Mouse (Mus musculus): ENCODE results near the gene Stt3b. TPM values are rescaled to one million over a fixed set of nuclear protein-coding genes. Genes with fewer than 3 reads are reported as not detected.
A peak's percentile ranks its signal among the peaks of the same experiment; 100 is the strongest.

Stt3b gene
- polyA plus RNA-seq (2012), result 1.1 and 1.9 TPM in 2 replicates

GRCm38 (mm10) chr9:115310346-115311222 is at the start of gene Stt3b:
Gene Stt3b, minus strand, starts transcription at chr9:115310421.
- TF ChIP-seq GATA1 (IDR thresholded peaks at IDR 0.05; ENCODE audit: low read length) (no peak), TAL1 (IDR thresholded peaks at IDR 0.05; ENCODE audit: low read length) (no peak)
- Histone ChIP-seq H3K4me1 (ENCODE audit: control insufficient read depth) (peaks cover 47% of the 10 kb centered on the region), H3K4me3 (replicated peaks) (peak within 1 kb of the TSS; percentile 97), H3K27me3 (ENCODE audit: control insufficient read depth) (no peaks in the 10 kb centered on the region), H3K36me3 (ENCODE audit: control insufficient read depth) (peaks cover 9% of the 10 kb centered on the region), H3K9me3 (ENCODE audit: control insufficient read depth, low read length) (no peaks in the 10 kb centered on the region)

- no peak for TF ChIP-seq TAL1 (IDR thresholded peaks at IDR 0.05; ENCODE audit: low read length)
- TF ChIP-seq GATA1 (IDR thresholded peaks at IDR 0.05; ENCODE audit: low read length), result no peak
These were observed 48.2 kb upstream of the Stt3b start for GRCm38 (mm10) chr9:115358421-115358820.

DNA sequence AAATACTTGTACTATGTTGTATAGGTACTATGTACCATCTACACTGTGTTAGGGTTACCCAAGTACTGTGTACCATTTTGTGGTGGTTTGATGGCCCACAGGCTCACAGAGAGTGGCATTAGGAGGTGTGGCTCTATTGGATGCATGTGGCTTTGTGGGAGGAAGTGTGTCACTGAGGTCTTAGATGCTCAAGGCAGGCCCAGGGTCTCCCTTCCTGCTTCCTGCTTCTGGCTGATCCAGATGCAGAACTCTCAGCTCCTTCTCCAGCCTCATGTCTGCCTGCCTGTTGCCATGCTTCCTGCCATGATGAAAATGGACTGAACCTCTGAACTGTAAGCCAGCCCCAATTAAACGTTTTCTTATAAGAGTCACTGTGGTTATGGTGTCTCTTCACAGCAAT is 47.8 kb upstream of the Stt3b start:
- Histone ChIP-seq H3K36me3 (ENCODE audit: control insufficient read depth) (no peaks in the 10 kb centered on the region), H3K4me1 (ENCODE audit: control insufficient read depth) (peaks cover 3% of the 10 kb centered on the region; the same call in 1 of the 2 replicates), H3K4me3 (replicated peaks) (no peak overlapping the region), H3K27me3 (ENCODE audit: control insufficient read depth) (no peaks in the 10 kb centered on the region), H3K9me3 (ENCODE audit: control insufficient read depth, low read length) (no peaks in the 10 kb centered on the region)
- no peak for TF ChIP-seq GATA1 (IDR thresholded peaks at IDR 0.05; ENCODE audit: low read length)
- no peak for TF ChIP-seq TAL1 (IDR thresholded peaks at IDR 0.05; ENCODE audit: low read length)

More at GRCm38 (mm10) chr9:115358421-115358820, 48.2 kb upstream of the Stt3b start:
- Histone ChIP-seq H3K27me3 (ENCODE audit: control insufficient read depth) (no peaks in the 10 kb centered on the region), H3K9me3 (ENCODE audit: control insufficient read depth, low read length) (no peaks in the 10 kb centered on the region), H3K36me3 (ENCODE audit: control insufficient read depth) (no peaks in the 10 kb centered on the region), H3K4me3 (replicated peaks) (no peak overlapping the region), H3K4me1 (ENCODE audit: control insufficient read depth) (peaks cover 3% of the 10 kb centered on the region; the same call in 1 of the 2 replicates)

DNA sequence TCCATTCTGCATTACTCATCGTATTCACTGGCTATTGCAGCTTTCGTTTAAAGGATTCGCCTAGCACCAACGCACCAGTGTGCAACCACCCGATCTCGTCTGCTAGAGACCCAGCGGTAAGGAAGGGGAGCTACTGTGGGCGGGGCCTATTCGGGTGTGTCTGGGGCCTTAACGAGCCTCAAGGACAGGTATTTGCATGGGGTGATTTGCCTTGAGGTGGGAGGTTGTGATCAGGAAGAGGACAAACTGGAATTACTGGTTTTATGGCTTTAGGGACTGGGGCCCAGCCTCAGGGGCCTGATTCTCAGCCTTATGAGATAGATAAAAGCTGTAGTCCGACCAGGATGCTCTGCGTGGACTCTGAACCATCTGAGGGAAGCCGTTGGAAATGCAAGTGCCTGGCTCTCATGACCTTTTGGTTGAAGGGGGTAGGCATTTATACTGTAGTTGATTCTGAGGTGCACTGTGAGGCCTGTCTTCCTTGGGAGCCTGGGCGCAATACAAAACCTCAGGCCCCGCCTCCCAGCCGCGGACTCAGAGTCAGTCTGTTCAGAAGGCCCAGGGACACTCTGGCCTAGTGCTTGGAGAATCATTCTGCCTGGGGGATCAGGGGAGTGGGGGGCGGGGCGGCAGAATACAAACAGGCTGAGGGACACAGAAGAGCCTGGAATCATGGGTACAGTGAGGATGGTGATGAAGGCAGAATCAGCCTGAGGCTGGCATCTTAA is 46.7 kb upstream of the Stt3b start:
- H3K4me3 ChIP-seq (replicated peaks), result no peak overlapping the region

DNA sequence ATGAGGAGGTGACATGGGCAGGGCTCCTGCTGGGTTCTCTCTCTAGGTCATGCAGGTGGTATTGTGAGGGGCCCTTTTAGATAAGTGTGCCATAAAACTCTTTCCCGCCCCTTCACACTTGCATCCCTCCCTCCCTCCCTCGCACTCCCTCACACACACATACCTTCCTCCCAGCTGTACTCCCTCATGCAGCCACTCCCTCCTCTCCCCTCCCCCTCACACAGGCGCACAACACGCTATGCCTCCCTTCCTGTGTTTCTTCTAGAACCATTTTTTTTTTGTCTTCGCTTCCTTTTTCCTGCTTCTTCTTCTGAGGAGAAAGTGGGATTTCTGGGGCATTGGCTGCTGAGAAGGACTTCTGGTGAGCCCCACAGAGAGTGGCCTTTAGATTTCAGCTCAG is 45.8 kb upstream of the Stt3b start:
- TF ChIP-seq TAL1 (IDR thresholded peaks at IDR 0.05; ENCODE audit: low read length) (no peak), GATA1 (IDR thresholded peaks at IDR 0.05; ENCODE audit: low read length) (no peak)
- H3K9me3 ChIP-seq (ENCODE audit: control insufficient read depth, low read length), result no peaks in the 10 kb centered on the region
- H3K27me3 ChIP-seq (ENCODE audit: control insufficient read depth), result no peaks in the 10 kb centered on the region
- no peaks in the 10 kb centered on the region for H3K36me3 ChIP-seq (ENCODE audit: control insufficient read depth)
- no peak overlapping the region for H3K4me3 ChIP-seq (replicated peaks)
- peaks cover 3% of the 10 kb centered on the region; the same call in 1 of the 2 replicates for H3K4me1 ChIP-seq (ENCODE audit: control insufficient read depth)

More for the DNA sequence above, 46.7 kb upstream of the Stt3b start:
- TF ChIP-seq TAL1 (IDR thresholded peaks at IDR 0.05; ENCODE audit: low read length) (no peak), GATA1 (IDR thresholded peaks at IDR 0.05; ENCODE audit: low read length) (no peak)
- Histone ChIP-seq H3K27me3 (ENCODE audit: control insufficient read depth) (no peaks in the 10 kb centered on the region), H3K36me3 (ENCODE audit: control insufficient read depth) (no peaks in the 10 kb centered on the region), H3K9me3 (ENCODE audit: control insufficient read depth, low read length) (no peaks in the 10 kb centered on the region), H3K4me1 (ENCODE audit: control insufficient read depth) (peaks cover 3% of the 10 kb centered on the region; the same call in 1 of the 2 replicates)

DNA sequence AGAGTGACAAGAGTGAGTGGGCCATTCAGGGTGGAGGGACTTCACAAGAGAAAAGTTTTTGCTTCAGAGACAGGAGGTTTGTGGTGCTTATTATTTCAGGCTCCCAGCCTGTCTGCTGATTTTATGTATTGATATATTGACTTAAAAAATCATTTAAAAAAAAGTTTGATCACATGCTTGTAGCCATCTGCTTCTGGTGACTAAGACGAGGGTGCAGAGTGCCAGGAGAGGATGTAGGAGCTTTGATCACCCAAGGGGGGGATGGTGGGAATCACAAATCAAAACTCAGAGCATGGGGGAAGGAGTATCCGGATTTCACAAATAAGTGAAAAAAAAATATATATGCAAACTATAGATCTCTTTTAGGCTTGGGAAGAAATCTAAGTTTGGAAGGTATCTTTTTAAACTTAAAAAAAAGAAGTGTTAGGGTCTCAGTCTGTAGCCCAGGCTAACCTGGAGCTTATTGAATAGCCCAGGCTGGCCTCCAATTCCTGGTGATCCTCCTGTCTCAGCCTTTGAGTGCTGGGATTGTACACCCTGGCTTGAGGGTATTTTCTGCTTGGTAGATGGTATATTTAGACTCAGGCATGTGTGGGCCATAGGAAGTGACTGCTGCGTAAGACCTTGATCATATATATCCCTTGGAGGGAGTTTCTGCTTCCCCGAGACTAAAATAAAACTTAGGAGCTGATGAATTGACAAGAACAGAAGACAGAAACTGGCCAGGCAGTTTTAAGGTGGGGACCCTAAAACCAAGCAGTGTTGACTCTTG is 39.7 kb upstream of the Stt3b start:
- no peak for TF ChIP-seq GATA1 (IDR thresholded peaks at IDR 0.05; ENCODE audit: low read length)
- TF ChIP-seq TAL1 (IDR thresholded peaks at IDR 0.05; ENCODE audit: low read length), result no peak
- H3K27me3 ChIP-seq (ENCODE audit: control insufficient read depth), result no peaks in the 10 kb centered on the region
- H3K4me1 ChIP-seq (ENCODE audit: control insufficient read depth), result no peaks in the 10 kb centered on the region
- no peaks in the 10 kb centered on the region for H3K36me3 ChIP-seq (ENCODE audit: control insufficient read depth)
- H3K9me3 ChIP-seq (ENCODE audit: control insufficient read depth, low read length), result no peaks in the 10 kb centered on the region
- no peak overlapping the region for H3K4me3 ChIP-seq (replicated peaks)

GRCm38 (mm10) chr9:115349106-115349505 is 38.9 kb upstream of the Stt3b start:
- TF ChIP-seq GATA1 (IDR thresholded peaks at IDR 0.05; ENCODE audit: low read length) (no peak), TAL1 (IDR thresholded peaks at IDR 0.05; ENCODE audit: low read length) (no peak)
- H3K4me1 ChIP-seq (ENCODE audit: control insufficient read depth), result no peaks in the 10 kb centered on the region
- no peak overlapping the region for H3K4me3 ChIP-seq (replicated peaks)
- no peaks in the 10 kb centered on the region for H3K9me3 ChIP-seq (ENCODE audit: control insufficient read depth, low read length)
- H3K27me3 ChIP-seq (ENCODE audit: control insufficient read depth), result no peaks in the 10 kb centered on the region
- no peaks in the 10 kb centered on the region for H3K36me3 ChIP-seq (ENCODE audit: control insufficient read depth)

DNA sequence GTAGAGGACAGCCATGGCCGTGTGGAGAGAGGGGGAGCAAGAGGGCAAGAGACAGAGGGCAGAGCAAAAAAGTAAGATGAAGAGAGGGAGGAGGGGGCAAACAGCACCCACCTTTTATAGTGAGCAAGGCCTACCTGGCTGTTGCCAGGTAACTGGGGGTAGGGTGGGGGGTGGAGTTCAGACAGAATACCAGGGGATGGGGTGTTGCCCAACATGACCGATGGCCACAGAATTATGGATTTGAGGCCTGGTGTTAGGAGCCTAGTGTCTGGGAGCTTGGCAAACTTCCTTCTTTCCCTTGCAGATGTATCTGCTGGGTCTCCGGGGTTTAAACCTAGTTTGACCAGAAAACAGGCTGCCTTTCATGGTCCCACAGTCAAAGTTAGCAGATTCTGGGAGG is 34.7 kb upstream of the Stt3b start:
- H3K4me1 ChIP-seq (ENCODE audit: control insufficient read depth), result no peaks in the 10 kb centered on the region

More for the DNA sequence above, 34.7 kb upstream of the Stt3b start:
- no peaks in the 10 kb centered on the region for H3K36me3 ChIP-seq (ENCODE audit: control insufficient read depth)
- H3K4me3 ChIP-seq (replicated peaks), result no peak overlapping the region
- no peak for TF ChIP-seq GATA1 (IDR thresholded peaks at IDR 0.05; ENCODE audit: low read length)
- no peak for TF ChIP-seq TAL1 (IDR thresholded peaks at IDR 0.05; ENCODE audit: low read length)
- no peaks in the 10 kb centered on the region for H3K27me3 ChIP-seq (ENCODE audit: control insufficient read depth)
- H3K9me3 ChIP-seq (ENCODE audit: control insufficient read depth, low read length), result no peaks in the 10 kb centered on the region

Measured in erythroblast, embryonic 14.5 days (primary cell).